Mouse (Mus musculus): Measurements from ENCODE around the gene Metap2. TPM values are rescaled to one million over a fixed set of nuclear protein-coding genes. Genes with fewer than 3 reads are reported as not detected.

Gene Metap2
- polyA plus RNA-seq, 1 experiment from 2014 or later: 198 TPM

Other genes with a start within 250 kb of the Metap2 start
- 12.6 and 16.7 TPM in 2 replicates for gene Usp44, start 65.5 kb downstream of the Metap2 start, polyA plus RNA-seq (2016; fragmentation: Nextera tagmentation; extraction: Ambion mirVana)
- gene Vezt, start 138.7 kb upstream of the Metap2 start, polyA plus RNA-seq (2016; fragmentation: Nextera tagmentation; extraction: Ambion mirVana): 30.6 and 35.6 TPM in 2 replicates
- 4.2 and 4.7 TPM in 2 replicates for gene Fgd6, start 138.9 kb upstream of the Metap2 start, polyA plus RNA-seq (2016; fragmentation: Nextera tagmentation; extraction: Ambion mirVana)

All from hindbrain, embryonic 10.5 days (tissue).